11 mouse cellular contexts compared by ENCODE assay signal in the genomic region with DNA sequence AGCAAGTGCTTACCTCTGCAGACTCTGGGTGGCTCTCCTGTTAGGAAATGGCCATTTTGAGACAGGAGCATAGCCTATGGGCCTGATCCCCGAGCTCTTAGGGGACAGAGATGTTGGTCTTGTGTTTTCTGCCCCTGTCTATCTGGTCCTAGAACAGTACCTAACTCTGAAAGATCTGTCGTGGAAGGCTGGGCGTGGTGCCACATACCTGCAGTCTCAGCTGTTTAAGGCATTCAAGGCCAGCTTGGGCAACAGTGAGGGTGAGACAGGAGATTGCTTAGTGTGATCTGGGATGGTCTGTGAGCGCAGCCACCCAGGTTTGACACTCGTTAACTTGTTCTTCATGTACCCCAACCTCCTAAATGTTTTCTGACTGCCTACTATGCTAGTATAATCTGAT. TPM values are rescaled to one million over a fixed set of nuclear protein-coding genes. Genes with fewer than 3 reads are reported as not detected.
DNase-seq lines count a peak whose midpoint lies in the region; ATAC-seq and TF ChIP-seq lines count a peak whose summit lies in the region.
"Had no signal": no experiment of that assay in that cellular context is flagged by ENCODE, and none has a peak within 500 bp of the region (broad histone marks: within the 10 kb centered on the region; RNA-seq: fewer than 3 reads in every experiment).

No protein-coding gene starts in this region.

- TF ChIP-seq CTCF in lung, adult 2 months (IDR thresholded peaks at IDR 0.05; ENCODE audit: insufficient read depth, low read length) = no peak
- TF ChIP-seq CTCF in liver, postnatal 0 days (IDR thresholded peaks at IDR 0.05; ENCODE audit: low read depth) = no peak

- no peak for ATAC-seq in lung, embryonic 16.5 days (ENCODE audit: low read depth)
- no peak for ATAC-seq in embryonic facial prominence, embryonic 15.5 days (ENCODE audit: insufficient number of reproducible peaks, low FRiP score, low TSS enrichment, low read depth)
- no peak for ATAC-seq in liver, postnatal 0 days

- no peak for TF ChIP-seq POLR2A in lung, adult 2 months (IDR thresholded peaks at IDR 0.05; ENCODE audit: borderline replicate concordance, extremely low read depth, low read depth, low read length)

- WGBS in lung, embryonic 16.5 days = 72% methylated on average over 5 of the region's 5 CpGs
- whole genome bisulfite sequencing in lung, adult 2 months = 70% methylated on average over 5 of the region's 5 CpGs
- 65% methylated on average over 5 of the region's 5 CpGs for WGBS in embryonic facial prominence, embryonic 15.5 days
- WGBS in liver, postnatal 0 days (ENCODE audit: insufficient replicate concordance) = 57% methylated on average over 5 of the region's 5 CpGs

- H3K36me3 ChIP-seq in lung, embryonic 16.5 days (ENCODE audit: control insufficient read depth, insufficient read depth, low read length) = no peaks in the 10 kb centered on the region
- H3K36me3 ChIP-seq in embryonic facial prominence, embryonic 15.5 days = peaks cover 4% of the 10 kb centered on the region
- H3K36me3 ChIP-seq in liver, postnatal 0 days (replicated peaks; ENCODE audit: insufficient read depth, low read length) = no peaks in the 10 kb centered on the region; the same call in 1 of the 2 replicates

- no peaks in the 10 kb centered on the region for H3K27me3 ChIP-seq in lung, embryonic 16.5 days (ENCODE audit: control insufficient read depth, insufficient read depth, low read depth, low read length)
- H3K27me3 ChIP-seq in embryonic facial prominence, embryonic 15.5 days = no peaks in the 10 kb centered on the region
- H3K27me3 ChIP-seq in liver, postnatal 0 days (ENCODE audit: insufficient read depth, low read length) = no peaks in the 10 kb centered on the region
- H3K27me3 ChIP-seq: CH12.LX had no signal

- no peak for TF ChIP-seq EP300 in liver, postnatal 0 days (IDR thresholded peaks at IDR 0.05; ENCODE audit: low read depth)

- H3K9ac ChIP-seq in lung, embryonic 16.5 days (ENCODE audit: low read length) = peak overlapping the region; percentile 36; the same call in 1 of the 2 replicates
- no peak overlapping the region for H3K9ac ChIP-seq in embryonic facial prominence, embryonic 15.5 days
- no peak overlapping the region; the same call in 1 of the 2 replicates for H3K9ac ChIP-seq in liver, postnatal 0 days (replicated peaks)

- peaks cover 54% of the 10 kb centered on the region for H3K4me1 ChIP-seq in lung, embryonic 16.5 days (replicated peaks; ENCODE audit: control insufficient read depth, insufficient read depth, low read length)
- H3K4me1 ChIP-seq in lung, adult 2 months (ENCODE audit: control insufficient read depth, insufficient read depth, low read length) = peaks cover 54% of the 10 kb centered on the region
- H3K4me1 ChIP-seq in embryonic facial prominence, embryonic 15.5 days = peaks cover 64% of the 10 kb centered on the region
- peaks cover 79% of the 10 kb centered on the region for H3K4me1 ChIP-seq in liver, postnatal 0 days (ENCODE audit: insufficient read depth)

- H3K27ac ChIP-seq in lung, embryonic 16.5 days (ENCODE audit: low read length) = no peak overlapping the region
- H3K27ac ChIP-seq in embryonic facial prominence, embryonic 15.5 days (replicated peaks) = no peak overlapping the region
- H3K27ac ChIP-seq in liver, postnatal 0 days (ENCODE audit: low read depth) = no peak overlapping the region; the same call in 1 of the 2 replicates
- H3K27ac ChIP-seq: left cerebral cortex, adult 2 months had no signal

- H3K4me2 ChIP-seq in lung, embryonic 16.5 days (ENCODE audit: low read depth, low read length) = no peak overlapping the region; the same call in 1 of the 2 replicates
- no peak overlapping the region for H3K4me2 ChIP-seq in embryonic facial prominence, embryonic 15.5 days (replicated peaks)
- H3K4me2 ChIP-seq in liver, postnatal 0 days (ENCODE audit: low read depth, low read length) = peak overlapping the region; percentile 93; the same call in 1 of the 2 replicates

- peak; percentile 40 for DNase-seq in gastrocnemius, postnatal 25 days
- no peak for DNase-seq in gastrocnemius, postnatal 4 days (ENCODE audit: low spot score in 2 of 2)
- no peak for DNase-seq in lung, adult 2 months
- DNase-seq in liver, postnatal 0 days = no peak
- DNase-seq in thymus, postnatal 36 days = no peak
- no peak for DNase-seq in B cell, adult 2 months
- DNase-seq: adrenal gland, adult 8-10 months had no signal

- H3K4me3 ChIP-seq in lung, embryonic 16.5 days (ENCODE audit: low read length) = no peak overlapping the region
- no peak overlapping the region for H3K4me3 ChIP-seq in lung, adult 2 months (replicated peaks; ENCODE audit: extremely low read depth, low read depth, low read length)
- peak overlapping the region; percentile 95; the same call in 1 of the 2 replicates for H3K4me3 ChIP-seq in embryonic facial prominence, embryonic 15.5 days (replicated peaks)
- no peak overlapping the region for H3K4me3 ChIP-seq in liver, postnatal 0 days (ENCODE audit: low read depth, low read length)

- no peaks in the 10 kb centered on the region for H3K9me3 ChIP-seq in lung, embryonic 16.5 days (ENCODE audit: control insufficient read depth, low read length)
- H3K9me3 ChIP-seq in embryonic facial prominence, embryonic 15.5 days (replicated peaks) = no peaks in the 10 kb centered on the region
- no peaks in the 10 kb centered on the region for H3K9me3 ChIP-seq in liver, postnatal 0 days (ENCODE audit: low read length)

RNA-seq across cellular contexts. Expression of gene Capzb, which starts 2.4 kb away (rescaled TPM):
- 100 to 1,000 TPM; 472 to 500 TPM for total RNA-seq in gastrocnemius, postnatal 25 days (2021)
- 100 to 1,000 TPM; 445 to 463 TPM for total RNA-seq in gastrocnemius, postnatal 4 days (2021)
- 454 and 473 TPM in 2 replicates for polyA plus RNA-seq in lung, embryonic 16.5 days (2015; fragmentation: Nextera tagmentation; extraction: Ambion mirVana)
- 152 and 172 TPM in 2 replicates for polyA plus RNA-seq in lung, adult 2 months (2012; rRNA removed)
- polyA plus RNA-seq in embryonic facial prominence, embryonic 15.5 days (2015; fragmentation: Nextera tagmentation; extraction: Ambion mirVana) = 389 and 397 TPM in 2 replicates
- polyA plus RNA-seq in liver, postnatal 0 days (2015; fragmentation: Nextera tagmentation; extraction: Ambion mirVana) = 136 and 143 TPM in 2 replicates
